Mouse (Mus musculus): ENCODE measurements at regions not wholly inside any gene's neighbourhood (a gene's known extent, or its start where the extent isn't known, plus 50 kb on each side); places are given as distances from the start of the nearest gene placed in this dataset.

- intact Hi-C loops (cut with DNase I) = no loop called here
Observed at GRCm38 (mm10) chr14:54103115-54103514, 150.8 kb downstream of the Dad1 start.

- intact Hi-C loops (cut with DNase I) = no loop called here
Observed at GRCm38 (mm10) chr14:54101775-54102174, 152.1 kb downstream of the Dad1 start.

GRCm38 (mm10) chr14:54099360-54099759 is 154.5 kb downstream of the Dad1 start:
- intact Hi-C loops (cut with DNase I) = no loop called here

- intact Hi-C loops (cut with DNase I) = no loop called here
Observed at GRCm38 (mm10) chr14:54098122-54098775, 155.7 kb downstream of the Dad1 start.

GRCm38 (mm10) chr14:54097026-54097425 is 156.9 kb downstream of the Dad1 start:
- intact Hi-C loops (cut with DNase I) = no loop called here

GRCm38 (mm10) chr14:54092444-54092843 is 161.5 kb downstream of the Dad1 start:
- intact Hi-C loops (cut with DNase I) = no loop called here

GRCm38 (mm10) chr14:54086660-54087059 is 167.2 kb downstream of the Dad1 start:
- intact Hi-C loops (cut with DNase I) = no loop called here

GRCm38 (mm10) chr14:54074659-54075058 is 179.2 kb downstream of the Dad1 start:
- intact Hi-C loops (cut with DNase I) = no loop called here

GRCm38 (mm10) chr14:54072283-54072912 is 181.5 kb downstream of the Dad1 start:
- intact Hi-C loops (cut with DNase I) = no loop called here

- intact Hi-C loops (cut with DNase I) = no loop called here
Observed at GRCm38 (mm10) chr14:54070240-54070639, 183.7 kb downstream of the Dad1 start.

GRCm38 (mm10) chr14:54068684-54069083 is 185.2 kb downstream of the Dad1 start:
- intact Hi-C loops (cut with DNase I) = no loop called here

- intact Hi-C loops (cut with DNase I) = no loop called here
Observed at GRCm38 (mm10) chr14:54065466-54065865, 188.4 kb downstream of the Dad1 start.

- intact Hi-C loops (cut with DNase I) = loop anchor here (1.0 to 5.0 kb wide), 2 partner anchors 89 to 153 kb away; no protein-coding TSS in a partner anchor
Observed at GRCm38 (mm10) chr14:54064541-54065402, 189.1 kb downstream of the Dad1 start.

GRCm38 (mm10) chr14:54061570-54061969 is 192.3 kb downstream of the Dad1 start:
- intact Hi-C loops (cut with DNase I) = loop anchor here (5.0 kb wide), 1 partner anchor 156 kb away; no protein-coding TSS in a partner anchor

- intact Hi-C loops (cut with DNase I) = loop anchor here (5.0 to 10.0 kb wide), 2 partner anchors 158 to 175 kb away; no protein-coding TSS in a partner anchor
Observed at GRCm38 (mm10) chr14:54059776-54060175, 194.1 kb downstream of the Dad1 start.

- intact Hi-C loops (cut with DNase I) = loop anchor here (10.0 kb wide), 1 partner anchor 174 kb away; no protein-coding TSS in a partner anchor
Observed at GRCm38 (mm10) chr14:54059096-54059495, 194.8 kb downstream of the Dad1 start.

GRCm38 (mm10) chr14:54056691-54057090 is 197.2 kb downstream of the Dad1 start:
- intact Hi-C loops (cut with DNase I) = loop anchor here (10.0 kb wide), 1 partner anchor 172 kb away; no protein-coding TSS in a partner anchor

- intact Hi-C loops (cut with DNase I) = loop anchor here (10.0 kb wide), 1 partner anchor 171 kb away; no protein-coding TSS in a partner anchor
Observed at GRCm38 (mm10) chr14:54055390-54055789, 198.5 kb downstream of the Dad1 start.

GRCm38 (mm10) chr14:54042286-54042685 is 211.6 kb downstream of the Dad1 start:
- intact Hi-C loops (cut with DNase I) = no loop called here

- intact Hi-C loops (cut with DNase I) = no loop called here
Observed at GRCm38 (mm10) chr14:54040644-54041043, 213.3 kb downstream of the Dad1 start.

GRCm38 (mm10) chr14:54034516-54034915 is 219.4 kb downstream of the Dad1 start:
- intact Hi-C loops (cut with DNase I) = no loop called here

GRCm38 (mm10) chr14:54023552-54023951 is 230.4 kb downstream of the Dad1 start:
- intact Hi-C loops (cut with DNase I) = no loop called here

All from adrenal gland (tissue).